Mouse (Mus musculus): Measurements from ENCODE around the gene Slc25a54.

Slc25a54 gene

GRCm38 (mm10) chr3:109124091-109124490 lies 43.8 kb downstream of the Slc25a54 start:
- DNase-seq (ENCODE audit: low read depth, low spot score): no peak

- DNase-seq (ENCODE audit: low read depth, low spot score): no peak
Measured at GRCm38 (mm10) chr3:109125531-109125930, 45.3 kb downstream of the Slc25a54 start.

- DNase-seq (ENCODE audit: low read depth, low spot score): no peak
Measured at GRCm38 (mm10) chr3:109129768-109130167, 49.5 kb downstream of the Slc25a54 start.

DNA sequence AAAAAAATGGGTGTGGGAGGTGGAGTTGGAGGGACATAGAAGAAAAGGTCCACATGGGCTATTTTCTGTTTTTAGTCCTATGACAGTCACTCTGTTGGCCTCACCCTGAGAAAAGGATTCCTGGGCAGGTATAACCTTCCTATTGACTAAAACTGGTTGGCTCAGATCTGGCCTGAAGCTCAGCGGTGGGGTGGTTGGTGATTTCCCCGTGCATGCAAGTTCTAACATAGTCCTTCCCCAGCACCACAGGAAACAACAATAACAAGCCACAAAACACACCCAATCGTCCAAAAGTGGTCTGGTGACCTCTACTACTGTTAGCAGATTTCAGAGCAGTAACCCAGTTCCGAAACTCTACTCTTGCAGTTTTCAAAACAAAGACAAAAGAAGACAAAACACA lies 52.7 kb downstream of the Slc25a54 start:
- no peak for DNase-seq (ENCODE audit: low read depth, low spot score)

- DNase-seq (ENCODE audit: low read depth, low spot score): no peak
Measured at GRCm38 (mm10) chr3:109134036-109134435, 53.8 kb downstream of the Slc25a54 start.

GRCm38 (mm10) chr3:109135352-109135751 lies 55.1 kb downstream of the Slc25a54 start:
- DNase-seq (ENCODE audit: low read depth, low spot score): no peak

GRCm38 (mm10) chr3:109152561-109152960 lies 72.3 kb downstream of the Slc25a54 start:
- DNase-seq (ENCODE audit: low read depth, low spot score): no peak

DNA sequence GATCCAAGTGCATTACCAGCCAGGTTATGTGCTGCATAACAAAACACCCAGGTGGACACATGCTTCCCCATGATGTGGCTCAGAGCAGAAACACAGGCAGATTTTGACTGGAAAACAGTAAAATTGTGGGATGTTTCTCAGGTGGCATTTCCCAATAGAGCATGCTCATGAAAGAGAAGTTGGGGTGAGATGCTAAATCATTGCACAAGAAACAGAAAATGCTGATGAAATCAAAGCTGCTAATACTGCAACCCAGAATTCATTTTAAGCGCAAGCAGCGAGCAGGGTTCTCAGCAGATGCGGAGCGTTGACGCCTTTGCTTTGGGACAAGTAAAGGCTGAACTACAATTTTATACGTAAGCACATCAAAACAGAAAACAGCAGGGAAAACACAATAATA lies 73.1 kb downstream of the Slc25a54 start:
- no peak for DNase-seq (ENCODE audit: low read depth, low spot score)

- no peak for DNase-seq (ENCODE audit: low read depth, low spot score)
Measured at GRCm38 (mm10) chr3:109155926-109156669, 75.8 kb downstream of the Slc25a54 start.

GRCm38 (mm10) chr3:109157481-109157880 lies 77.2 kb downstream of the Slc25a54 start:
- no peak for DNase-seq (ENCODE audit: low read depth, low spot score)

DNA sequence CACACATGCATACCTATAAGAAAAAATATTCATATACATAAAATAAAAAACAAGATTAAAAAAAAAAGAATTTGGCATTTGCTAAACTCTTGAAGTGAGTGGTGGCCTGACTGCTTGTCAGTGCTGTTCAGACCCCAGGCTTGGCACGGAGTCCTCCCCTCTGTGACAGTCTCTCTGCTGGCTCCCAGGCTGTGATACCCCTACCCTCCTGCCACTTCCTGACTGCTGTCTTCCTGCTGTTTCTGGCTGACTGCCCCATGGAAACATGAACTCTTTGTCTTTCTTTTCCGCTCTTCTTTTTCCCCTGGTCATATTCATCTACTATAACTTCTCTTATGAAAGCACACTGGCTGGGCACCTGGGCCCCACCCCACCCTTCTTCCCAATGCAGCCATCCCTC lies 83.8 kb downstream of the Slc25a54 start:
- DNase-seq (ENCODE audit: low read depth, low spot score): no peak

GRCm38 (mm10) chr3:109164644-109165043 lies 84.4 kb downstream of the Slc25a54 start:
- DNase-seq (ENCODE audit: low read depth, low spot score): no peak

DNA sequence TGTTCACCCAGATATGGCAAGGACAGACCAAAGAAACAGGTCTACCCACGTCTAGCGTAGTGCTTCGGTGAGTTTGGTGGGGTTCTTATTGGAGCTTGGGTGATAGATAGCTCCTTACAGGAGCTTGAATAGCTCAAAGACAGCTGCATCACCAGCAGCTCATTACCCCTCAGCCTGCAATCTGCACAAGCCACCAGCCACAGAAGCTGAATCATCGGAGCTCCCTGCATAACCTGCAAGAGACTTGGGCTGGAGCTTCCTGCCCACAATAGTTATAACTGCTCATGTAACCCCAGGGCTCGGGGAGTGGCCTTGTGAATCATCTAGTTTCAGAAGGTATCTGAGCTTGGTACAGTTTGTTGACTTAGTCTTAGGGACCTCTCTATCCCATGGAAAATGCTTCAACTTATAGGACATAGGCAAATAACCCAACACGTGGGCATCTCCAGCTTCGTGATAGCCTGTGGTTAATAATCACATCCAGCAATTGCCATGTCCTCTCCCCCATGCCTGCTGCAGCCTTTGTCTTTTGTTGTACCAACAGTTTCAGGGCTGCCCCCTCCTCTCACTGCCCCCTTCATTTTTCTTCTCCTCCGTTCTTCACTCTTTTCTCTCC lies 85.1 kb downstream of the Slc25a54 start:
- DNase-seq (ENCODE audit: low read depth, low spot score): no peak
